Mouse (Mus musculus): ENCODE data around the gene Necab3. TPM values are rescaled to one million over a fixed set of nuclear protein-coding genes. Genes with fewer than 3 reads are reported as not detected.

Gene Necab3
- 0.15 and 0.64 TPM in 2 replicates for total RNA-seq (2017)

DNA sequence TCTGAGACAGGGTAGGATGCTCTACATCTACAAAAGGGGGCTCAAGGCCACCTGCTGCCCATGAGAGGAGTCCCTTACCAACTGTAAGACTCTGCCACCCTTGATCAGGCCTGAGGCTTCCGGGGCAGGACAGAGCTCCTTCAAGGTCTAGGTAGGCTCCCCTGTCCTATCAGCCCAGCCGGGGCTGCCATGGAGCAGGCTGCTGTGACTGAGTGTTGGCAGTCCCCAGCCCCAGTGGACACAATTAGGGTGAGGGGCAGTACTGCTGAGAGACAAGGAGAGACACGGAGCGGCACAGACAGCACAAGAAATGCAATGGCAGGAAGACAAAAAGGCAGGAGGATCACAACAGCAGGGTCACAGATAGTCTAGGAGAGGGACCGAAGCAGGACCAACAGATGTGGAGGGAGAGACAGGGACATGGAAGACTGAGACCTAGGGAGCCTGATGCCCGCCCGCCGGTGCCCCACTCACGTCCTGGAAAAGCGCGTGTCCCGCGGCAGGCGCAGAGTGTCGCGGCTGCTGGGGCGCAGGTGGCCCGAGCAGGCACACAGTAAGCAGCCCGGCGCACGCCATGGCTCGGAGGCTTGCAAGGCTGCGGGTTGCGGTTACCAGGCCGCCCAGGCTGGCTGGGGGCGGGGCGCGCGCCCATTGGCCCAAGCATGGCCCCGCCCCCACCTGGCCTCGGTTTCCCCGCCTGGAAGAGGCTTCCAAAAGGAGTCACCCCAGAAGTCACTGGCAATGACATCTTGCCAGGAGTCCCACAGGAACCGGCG lies at the start of gene Necab3:
Gene Necab3 (minus strand): TSS at position 627 of the 776 bp plus-strand sequence.
- ATAC-seq (replicated peaks; ENCODE audit: low read depth, poor library complexity, severe bottlenecking) = peak; percentile 75

DNA sequence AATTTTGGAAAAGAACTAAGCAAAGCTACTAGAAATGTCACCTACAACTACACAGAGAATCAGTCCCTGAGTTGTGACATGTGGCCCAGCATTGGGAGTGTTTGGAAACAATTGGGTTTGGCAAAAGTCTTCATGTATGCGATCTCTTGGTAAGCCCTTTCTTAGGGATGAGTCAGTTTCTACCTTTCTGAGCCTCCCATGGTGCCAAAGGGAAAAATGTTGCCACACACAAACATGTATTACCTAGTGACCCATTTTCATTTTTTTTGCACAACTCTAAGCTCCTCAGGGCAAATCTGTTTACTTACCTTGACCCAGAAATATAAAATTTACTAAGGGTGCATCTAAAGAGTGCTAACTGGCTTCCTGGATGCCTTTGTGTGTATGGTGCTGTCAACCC lies 48.3 kb upstream of the Necab3 start:
- no peak for ATAC-seq (replicated peaks; ENCODE audit: low read depth, poor library complexity, severe bottlenecking)

DNA sequence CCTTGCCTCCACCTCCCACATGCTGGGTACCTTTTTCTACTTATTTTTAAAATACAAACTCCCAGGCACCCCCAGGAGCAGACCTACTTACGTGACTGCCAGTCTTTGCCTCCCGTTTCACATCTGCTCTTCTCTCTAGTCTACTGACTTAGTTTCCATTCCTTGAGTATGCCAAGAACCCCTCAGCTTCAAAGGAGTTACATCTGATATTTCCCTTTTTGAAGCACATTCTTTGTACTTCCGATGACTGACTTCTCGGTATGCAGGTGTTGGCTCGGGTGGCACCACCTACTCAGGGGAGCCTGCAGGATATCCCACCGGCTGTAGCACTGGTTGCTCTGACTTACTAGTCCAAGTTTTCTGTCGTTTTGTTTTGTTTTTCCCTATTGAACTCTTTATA lies 45.5 kb upstream of the Necab3 start:
- peak; percentile 9 for ATAC-seq (replicated peaks; ENCODE audit: low read depth, poor library complexity, severe bottlenecking)

DNA sequence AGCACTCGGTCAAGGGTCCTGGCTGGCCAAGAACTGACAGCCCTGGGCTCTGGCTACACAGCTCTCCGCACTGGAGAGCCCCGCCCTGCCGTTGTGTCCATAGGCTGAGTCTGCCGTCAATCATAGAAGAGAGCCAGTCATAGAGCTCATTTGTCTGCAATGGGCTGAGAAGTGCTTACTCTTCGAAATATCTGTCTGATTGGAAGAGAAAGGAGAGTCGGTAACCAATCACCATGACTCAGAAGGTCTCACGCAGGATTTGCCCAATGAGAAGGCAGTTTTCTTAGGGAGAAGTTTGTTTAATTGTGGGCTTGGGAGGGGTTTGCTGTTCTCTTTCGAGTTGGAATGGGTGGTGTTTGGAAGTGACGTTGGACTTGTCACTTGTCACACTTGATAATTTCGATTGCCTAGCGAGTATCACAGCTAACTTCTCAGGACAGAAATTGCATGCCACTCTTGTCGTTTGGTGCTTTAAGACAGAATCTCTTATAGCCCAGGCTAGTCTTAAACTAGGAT lies 45.0 kb upstream of the Necab3 start, which contains the start of gene Pxmp4:
Gene Pxmp4 (minus strand): TSS at position 71 of the 516 bp plus-strand sequence.
- ATAC-seq (replicated peaks; ENCODE audit: low read depth, poor library complexity, severe bottlenecking) = peak; percentile 98

DNA sequence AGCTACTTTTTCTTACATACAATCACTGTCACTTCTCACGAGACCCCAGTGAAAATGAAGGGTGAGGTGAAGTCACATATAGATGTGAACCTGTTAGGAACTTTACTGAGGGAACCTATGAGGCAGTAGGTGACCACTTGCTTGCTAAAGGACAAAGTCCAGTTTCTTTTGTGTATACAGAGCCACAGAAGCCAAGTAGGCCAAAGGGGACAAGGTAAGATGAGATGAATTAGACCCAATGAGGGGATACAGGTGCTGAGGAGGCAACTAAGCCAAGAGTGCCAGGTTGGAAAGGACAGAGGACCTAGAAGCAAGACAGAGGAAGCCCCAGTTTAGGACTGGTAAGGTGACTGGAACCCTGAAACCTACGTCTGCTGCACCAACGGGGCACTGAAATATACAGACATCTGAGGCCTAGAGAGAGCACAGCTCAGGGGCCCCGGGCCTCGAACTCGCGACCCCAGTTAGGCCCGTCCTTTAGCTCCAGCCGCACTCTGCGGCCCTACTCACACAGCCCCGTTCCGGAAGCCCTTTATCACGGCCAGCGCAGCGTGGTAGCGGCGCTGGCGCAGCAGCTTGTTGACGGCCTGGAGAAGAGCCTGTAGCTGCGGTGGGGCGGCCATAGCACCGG lies 44.4 kb upstream of the Necab3 start:
- no peak for ATAC-seq (replicated peaks; ENCODE audit: low read depth, poor library complexity, severe bottlenecking)

DNA sequence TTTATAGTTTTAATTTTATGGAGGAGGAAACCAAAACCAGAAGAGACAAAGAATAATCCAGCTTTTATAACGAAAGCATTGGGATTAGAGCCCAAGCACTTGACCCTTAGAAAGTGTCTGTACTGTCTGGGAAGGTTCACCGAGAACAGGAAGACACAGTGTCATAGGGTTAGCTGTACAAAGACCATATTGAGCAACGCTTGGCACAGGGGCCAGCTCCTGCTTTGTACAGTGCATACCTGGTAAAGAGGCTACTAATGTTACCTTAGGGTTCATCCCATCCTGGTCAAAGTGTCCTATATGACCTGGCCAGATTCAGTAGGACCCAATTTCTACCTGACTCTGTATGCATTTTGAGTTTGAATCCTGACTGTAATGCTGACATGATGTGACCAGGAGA lies 42.6 kb upstream of the Necab3 start:
- no peak for ATAC-seq (replicated peaks; ENCODE audit: low read depth, poor library complexity, severe bottlenecking)

DNA sequence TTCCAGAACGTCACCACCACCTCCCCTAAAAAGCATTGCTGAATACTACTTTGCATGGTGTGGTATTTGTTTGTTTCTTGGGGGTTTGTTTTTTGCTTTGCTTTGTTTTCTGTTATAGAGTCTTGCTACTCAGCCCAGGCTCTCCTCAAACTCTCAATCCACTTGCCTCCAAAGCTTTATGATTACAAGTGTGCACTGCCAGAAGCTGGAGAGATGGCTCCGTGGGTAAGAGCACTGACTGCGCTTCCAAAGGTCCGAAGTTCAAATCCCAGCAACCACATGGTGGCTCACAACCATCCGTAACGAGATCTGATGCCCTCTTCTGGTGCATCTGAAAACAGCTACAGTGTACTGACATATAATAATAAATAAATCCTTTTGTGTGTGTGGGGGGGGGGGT lies 41.9 kb upstream of the Necab3 start:
- no peak for ATAC-seq (replicated peaks; ENCODE audit: low read depth, poor library complexity, severe bottlenecking)

DNA sequence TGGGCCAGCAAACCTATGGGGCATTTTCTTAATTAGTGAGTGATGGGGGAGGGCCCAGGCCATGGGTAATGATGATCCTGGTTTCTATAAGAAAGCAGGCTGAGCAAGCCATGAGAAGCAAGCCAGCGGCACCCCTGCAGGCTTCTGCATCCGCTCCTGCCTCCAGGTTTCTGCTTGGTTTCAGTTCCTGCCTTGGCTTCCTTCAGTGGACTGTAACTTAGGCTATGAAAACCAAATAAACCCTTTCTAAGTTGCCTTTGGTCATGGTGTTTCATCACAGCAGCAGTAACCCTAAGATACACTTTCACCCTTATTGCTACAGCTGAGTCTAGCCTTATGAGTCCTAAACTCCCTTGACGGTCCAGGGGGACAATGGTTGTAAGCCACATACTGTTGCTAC lies 38.7 kb upstream of the Necab3 start:
- peak; percentile 83 for ATAC-seq (replicated peaks; ENCODE audit: low read depth, poor library complexity, severe bottlenecking)

DNA sequence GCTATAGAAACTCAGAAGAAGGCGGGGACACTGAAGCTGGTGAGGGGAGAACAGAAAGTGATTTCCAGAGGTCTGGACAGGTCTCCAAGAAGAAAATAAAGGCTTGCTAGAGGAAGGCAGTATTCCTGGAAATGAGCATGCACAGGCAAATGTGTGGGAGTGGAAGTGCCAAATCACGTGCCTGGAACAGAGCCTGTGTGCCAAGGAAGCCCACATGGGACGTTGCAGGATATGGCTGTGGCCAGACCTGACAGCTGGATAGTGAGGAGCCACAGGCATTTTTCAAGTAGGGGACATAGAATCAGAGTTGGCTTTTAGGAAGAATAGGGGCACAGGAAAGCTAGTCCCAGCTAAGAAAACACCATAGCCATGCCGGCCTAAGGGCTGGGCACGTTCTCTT lies 37.1 kb upstream of the Necab3 start:
- ATAC-seq (replicated peaks; ENCODE audit: low read depth, poor library complexity, severe bottlenecking) = no peak

DNA sequence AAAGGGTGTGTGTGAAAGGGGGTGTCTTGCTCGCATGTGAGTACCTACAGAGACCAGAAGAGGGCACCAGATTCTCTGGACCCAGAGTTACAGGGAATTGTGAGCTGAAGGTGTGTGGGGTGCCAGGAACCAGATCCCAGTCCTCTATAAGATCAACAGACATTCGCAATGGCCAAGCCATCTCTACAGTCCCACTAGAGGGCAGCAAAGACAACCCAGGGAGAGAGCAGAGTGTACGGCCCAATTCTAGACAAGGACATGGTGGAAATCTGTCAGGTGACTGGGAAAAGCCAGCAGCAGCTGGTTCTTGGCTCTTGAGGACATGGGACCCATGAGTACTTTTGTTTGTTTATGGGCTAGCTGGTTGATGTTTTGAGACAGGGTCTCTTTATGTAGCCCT lies 34.3 kb upstream of the Necab3 start:
- ATAC-seq (replicated peaks; ENCODE audit: low read depth, poor library complexity, severe bottlenecking) = peak; percentile 78

DNA sequence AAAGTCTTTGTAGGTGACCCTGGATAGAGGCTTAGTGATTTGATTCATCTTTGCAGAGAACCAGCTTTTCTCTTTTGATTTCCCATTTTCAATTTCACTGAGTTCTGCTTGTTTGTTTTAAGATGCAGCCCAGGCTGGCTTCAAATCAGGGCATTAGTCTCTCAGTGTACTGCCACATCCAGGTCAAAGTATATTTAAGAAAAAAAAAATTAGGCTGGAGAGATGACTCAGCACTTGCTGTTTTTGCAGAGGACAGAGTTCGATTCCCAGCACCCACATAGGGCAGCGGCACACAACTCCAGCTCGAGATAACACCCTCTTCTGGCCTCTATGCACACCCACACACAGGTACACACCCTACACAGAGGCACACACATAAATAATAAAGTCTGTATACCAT lies 32.5 kb upstream of the Necab3 start:
- no peak for ATAC-seq (replicated peaks; ENCODE audit: low read depth, poor library complexity, severe bottlenecking)

DNA sequence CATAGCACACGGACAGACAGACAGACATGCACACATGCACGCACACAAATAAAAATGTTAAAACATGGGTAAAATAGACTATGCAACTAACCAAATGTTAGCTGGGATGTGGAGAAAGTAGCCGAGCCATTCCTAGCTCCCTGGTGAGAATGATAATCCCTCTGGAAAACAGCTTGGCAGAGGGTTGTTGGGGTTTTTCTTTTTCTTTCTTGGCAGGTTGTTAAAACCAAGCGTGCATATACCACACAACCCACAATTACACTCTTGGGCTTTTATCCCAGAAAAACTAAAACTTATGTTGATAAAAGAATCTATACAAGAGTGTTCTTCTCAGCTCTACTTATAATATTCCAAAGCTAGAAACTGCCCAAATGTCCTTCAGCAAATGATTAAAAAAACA lies 30.4 kb upstream of the Necab3 start:
- no peak for ATAC-seq (replicated peaks; ENCODE audit: low read depth, poor library complexity, severe bottlenecking)

DNA sequence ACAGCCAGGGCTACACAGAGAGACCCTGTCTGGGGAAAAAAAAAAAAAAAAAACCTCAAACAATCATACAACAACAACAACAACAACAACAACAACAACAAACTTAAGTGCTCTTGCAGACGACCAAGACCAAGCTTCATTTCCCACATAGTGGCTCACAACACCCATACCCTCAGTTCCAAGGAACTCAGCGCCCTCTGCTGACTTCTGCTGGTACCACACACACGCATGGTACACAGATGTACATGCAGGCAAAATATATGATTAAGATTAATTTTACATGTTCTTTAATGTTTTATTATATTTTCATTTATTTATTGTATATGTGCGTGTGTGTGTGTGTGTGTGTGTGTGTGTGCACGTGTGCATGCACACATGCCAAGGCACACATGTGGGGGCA lies 27.7 kb upstream of the Necab3 start:
- peak; percentile 42 for ATAC-seq (replicated peaks; ENCODE audit: low read depth, poor library complexity, severe bottlenecking)

DNA sequence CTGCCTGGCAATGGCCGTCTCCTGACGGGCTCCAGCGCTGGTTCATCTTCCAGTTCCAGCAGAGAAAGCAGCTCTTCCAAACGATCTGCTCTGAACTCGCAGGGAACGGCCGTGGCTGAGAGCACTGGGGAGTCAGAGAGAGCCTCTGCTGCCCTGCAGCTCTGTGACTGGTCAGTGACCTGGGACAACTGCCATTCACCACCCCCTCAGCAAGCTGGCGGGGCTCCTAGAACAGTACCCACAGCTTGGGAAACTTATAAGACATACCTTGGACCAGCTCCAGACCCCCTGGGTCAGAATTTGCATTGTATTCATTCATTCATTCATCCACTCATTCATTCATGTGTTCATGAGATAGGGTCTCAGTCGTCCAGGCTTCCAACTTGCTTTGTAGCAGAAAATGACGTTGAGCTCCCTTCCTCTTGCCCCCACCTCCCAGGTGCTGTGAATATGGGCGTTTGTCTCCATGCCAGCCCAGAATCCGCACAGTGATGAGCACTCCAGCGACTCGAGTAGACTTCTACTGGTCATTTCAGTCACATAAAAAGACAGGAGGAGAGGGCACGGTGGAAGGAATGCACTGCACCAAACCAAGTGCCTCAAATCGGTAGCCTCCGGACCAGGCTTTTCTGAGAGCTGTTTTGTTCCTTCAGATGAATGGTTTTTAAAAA lies 26.4 kb upstream of the Necab3 start:
- ATAC-seq (replicated peaks; ENCODE audit: low read depth, poor library complexity, severe bottlenecking) = no peak

DNA sequence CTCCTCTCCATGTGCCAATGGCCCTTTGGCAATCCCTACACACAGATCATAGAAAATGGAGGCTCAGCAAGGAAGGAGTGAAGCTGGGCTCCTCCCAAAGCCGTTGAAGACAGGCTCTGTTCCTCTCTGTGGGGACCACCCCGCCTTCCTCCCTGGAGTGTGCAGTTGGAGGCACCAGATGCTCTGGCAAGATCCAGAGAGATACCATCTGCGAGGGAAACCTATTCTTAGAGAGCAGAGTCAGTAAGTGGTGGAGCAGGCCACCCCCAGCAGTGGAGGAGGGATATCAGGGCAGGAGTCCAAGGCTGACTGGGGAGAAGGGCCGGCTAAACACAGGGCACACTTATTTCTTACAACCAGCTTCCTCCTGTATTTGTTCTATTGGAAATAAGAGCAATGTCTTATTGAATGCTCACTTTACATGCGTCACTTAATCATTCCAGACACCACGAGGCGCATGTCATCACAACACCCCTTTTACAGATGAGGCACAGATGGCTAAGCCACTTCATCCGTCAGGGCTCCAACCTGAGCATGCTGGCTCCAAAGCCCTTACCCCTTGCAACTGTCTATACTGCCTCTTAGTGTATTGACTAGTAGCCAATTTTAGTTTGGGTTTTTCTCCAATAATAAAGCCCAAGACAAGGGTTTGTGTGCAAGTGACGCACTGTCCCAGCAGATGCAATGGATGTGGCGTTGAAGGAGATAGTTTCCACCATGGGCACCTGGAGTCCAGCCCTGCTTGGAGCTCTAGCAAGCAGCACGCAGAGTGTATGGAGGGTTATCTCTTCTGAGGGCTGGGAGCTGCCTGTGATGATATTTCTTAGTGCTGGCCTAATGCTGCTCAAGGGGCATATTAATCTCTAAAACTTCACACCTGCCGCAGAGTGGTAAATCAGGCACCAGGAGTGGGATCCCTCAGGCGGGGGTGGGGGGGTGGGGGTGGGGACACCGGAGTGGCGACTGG lies 25.5 kb upstream of the Necab3 start:
- peak; percentile 73 for ATAC-seq (replicated peaks; ENCODE audit: low read depth, poor library complexity, severe bottlenecking)

DNA sequence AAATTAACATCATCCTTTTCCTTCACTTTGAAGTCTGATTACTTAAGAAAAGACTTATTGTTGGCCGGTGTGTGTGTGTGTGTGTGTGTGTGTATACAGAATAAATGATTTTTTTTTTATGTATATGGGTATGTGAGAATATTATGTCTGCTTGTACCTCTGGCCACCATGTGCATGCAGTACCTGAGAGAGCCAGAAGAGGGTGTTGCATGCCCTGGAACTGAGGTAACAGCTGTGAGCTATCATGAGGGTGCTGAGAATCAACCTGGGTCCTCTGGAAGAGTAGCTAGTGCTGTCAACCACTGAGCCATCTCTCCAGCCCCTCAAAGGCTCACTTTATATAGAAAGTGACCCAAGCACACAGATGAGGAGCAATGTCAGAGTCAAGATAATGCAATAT lies 22.7 kb upstream of the Necab3 start:
- no peak for ATAC-seq (replicated peaks; ENCODE audit: low read depth, poor library complexity, severe bottlenecking)

DNA sequence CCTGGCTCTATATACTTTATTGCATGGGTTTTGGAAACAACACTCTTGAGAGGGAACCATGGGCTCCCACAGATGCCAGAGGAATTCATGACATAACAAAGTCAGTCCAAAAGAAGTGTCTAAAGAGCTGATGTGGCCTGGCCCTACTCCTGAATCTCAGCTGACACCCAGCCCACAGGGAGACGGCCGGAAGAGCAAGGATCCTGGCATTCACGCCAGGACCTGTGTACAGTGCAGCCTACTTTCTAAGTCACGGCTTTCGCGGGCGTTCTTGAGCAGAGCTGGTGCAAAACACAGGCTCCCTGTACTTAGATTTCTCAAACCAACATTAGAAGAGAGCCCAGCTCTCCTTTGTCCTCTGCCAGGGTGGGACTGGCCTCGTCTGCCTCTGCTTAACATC lies 21.9 kb upstream of the Necab3 start:
- ATAC-seq (replicated peaks; ENCODE audit: low read depth, poor library complexity, severe bottlenecking) = no peak

DNA sequence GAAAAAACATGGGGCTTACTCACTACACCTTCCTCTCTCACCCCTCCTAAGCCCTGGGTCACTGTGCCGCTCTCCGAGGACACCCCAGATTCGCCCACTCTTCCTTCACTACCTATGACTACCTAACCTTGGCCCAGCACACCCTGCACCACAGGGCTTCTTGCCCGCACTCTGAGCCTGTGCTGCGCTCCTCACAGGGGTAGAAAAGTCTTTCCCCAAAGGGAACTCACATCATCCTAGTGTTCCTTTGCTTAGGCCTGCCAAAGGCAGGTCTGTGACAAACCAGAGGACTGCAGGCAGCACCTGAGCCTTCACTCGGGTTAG lies 19.0 kb upstream of the Necab3 start:
- no peak for ATAC-seq (replicated peaks; ENCODE audit: low read depth, poor library complexity, severe bottlenecking)

DNA sequence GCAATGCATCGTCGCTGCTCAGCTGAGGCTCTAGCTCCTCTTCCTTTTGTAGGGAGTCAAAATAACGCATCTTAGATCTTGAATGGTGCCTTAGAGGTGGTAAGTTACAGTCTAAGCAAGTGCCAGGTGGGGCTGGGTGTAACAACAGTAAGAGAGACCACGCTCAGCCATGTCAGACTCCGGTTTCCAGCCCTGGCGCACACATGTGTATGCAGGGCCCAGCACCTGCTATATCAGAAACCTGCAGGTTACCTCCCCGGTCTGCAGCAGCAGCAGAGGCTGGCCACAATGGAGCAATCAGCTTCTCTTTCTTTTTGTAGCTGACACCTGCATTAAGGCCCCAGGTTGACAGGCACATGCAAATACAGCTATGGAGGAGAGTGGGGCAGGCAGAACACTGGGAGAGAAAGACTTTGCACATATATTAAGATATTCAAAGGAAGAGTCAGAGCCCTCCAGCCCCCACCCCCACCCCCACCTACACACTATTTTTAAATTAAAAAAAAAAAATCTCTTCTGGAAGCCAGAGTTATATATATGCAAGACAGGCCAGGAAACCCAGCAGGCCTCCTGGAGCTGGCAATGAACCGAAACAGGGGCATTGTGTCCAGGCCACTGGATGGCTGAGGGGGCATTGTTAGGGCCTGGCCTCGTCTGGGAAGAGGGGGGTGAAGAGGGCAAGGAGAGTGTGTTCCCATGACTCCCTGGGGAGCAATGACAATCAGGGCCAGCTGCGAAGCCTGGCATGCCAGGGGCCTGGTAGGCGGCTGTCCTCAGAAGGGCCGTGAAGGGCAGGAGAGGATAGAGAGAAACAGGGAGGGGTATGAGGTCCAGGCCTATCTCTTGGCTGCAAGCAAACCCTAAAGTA lies 18.4 kb upstream of the Necab3 start:
- ATAC-seq (replicated peaks; ENCODE audit: low read depth, poor library complexity, severe bottlenecking) = no peak
